Mouse (Mus musculus): ENCODE results near the gene Rfpl4.

DNA sequence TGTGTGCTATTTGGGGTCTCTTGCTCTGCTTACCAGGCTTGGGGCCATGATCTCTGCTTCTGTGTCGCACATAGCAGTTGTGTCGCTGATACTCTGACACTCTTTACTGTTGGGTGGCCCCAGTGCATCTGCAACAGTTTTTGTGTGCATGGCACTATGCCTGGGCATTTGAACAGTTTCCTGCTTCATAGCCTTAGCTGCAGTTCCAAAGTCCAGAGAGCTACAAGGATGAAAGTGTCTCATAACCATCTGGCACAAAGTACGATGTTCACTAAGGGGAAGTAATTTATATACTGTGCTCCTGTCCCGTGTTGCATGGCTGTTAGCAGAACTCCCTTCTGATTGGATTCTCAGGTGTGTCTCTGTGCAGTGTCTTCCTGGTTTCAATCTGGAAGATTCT, 28.9 kb downstream of the Rfpl4 start:
- TF ChIP-seq POLR2A (IDR thresholded peaks at IDR 0.05; ENCODE audit: control insufficient read depth in 1 of 2, insufficient read depth in 1 of 2, low read depth in 1 of 2, low read length in 2 of 2, poor library complexity in 1 of 2), result no peak
- TF ChIP-seq CTCF (IDR thresholded peaks at IDR 0.05 in 2 of 3, conservative IDR thresholded peaks at IDR 0.05 in 1 of 3; ENCODE audit: control insufficient read depth in 1 of 3, insufficient read depth in 1 of 3, low read depth in 2 of 3, low read length in 3 of 3, poor library complexity in 1 of 3, severe bottlenecking in 1 of 3), result no peak
- TF ChIP-seq ZC3H11A (IDR thresholded peaks at IDR 0.05; ENCODE audit: low read depth, low read length), result no peak
- no peak for TF ChIP-seq NELFE (IDR thresholded peaks at IDR 0.05; ENCODE audit: low read depth, low read length)
- TF ChIP-seq MXI1 (IDR thresholded peaks at IDR 0.05; ENCODE audit: low read depth, low read length), result no peak
- no peak for TF ChIP-seq MAFK (IDR thresholded peaks at IDR 0.05; ENCODE audit: borderline replicate concordance, low read depth, low read length)
- TF ChIP-seq GATA1 (IDR thresholded peaks at IDR 0.05; ENCODE audit: low read depth, low read length), result no peak
- no peak for TF ChIP-seq TBP (IDR thresholded peaks at IDR 0.05; ENCODE audit: low read depth, low read length)
- no peak for TF ChIP-seq POLR2AphosphoS2 (IDR thresholded peaks at IDR 0.05; ENCODE audit: low read length)
- TF ChIP-seq HCFC1 (IDR thresholded peaks at IDR 0.05; ENCODE audit: low read depth, low read length), result no peak
- TF ChIP-seq USF1 (IDR thresholded peaks at IDR 0.05; ENCODE audit: low read depth, low read length), result no peak
- no peak for TF ChIP-seq JUND (IDR thresholded peaks at IDR 0.05; ENCODE audit: low read depth, low read length)
- no peak for TF ChIP-seq MAX (IDR thresholded peaks at IDR 0.05; ENCODE audit: low read length)
- TF ChIP-seq SMC3 (IDR thresholded peaks at IDR 0.05; ENCODE audit: low read depth, low read length), result no peak
